Mouse (Mus musculus): ENCODE results near the gene Ahcyl2. TPM values are rescaled to one million over a fixed set of nuclear protein-coding genes. Genes with fewer than 3 reads are reported as not detected.
A peak's percentile ranks its signal among the peaks of the same experiment; 100 is the strongest.

Ahcyl2 gene
- total RNA-seq, 2 experiments from 2014 or later = 9.6 to 21.1 TPM

- ATAC-seq (replicated peaks; ENCODE audit: poor library complexity, severe bottlenecking) = no peak
Observed at GRCm38 (mm10) chr6:29896976-29897375, 129.2 kb downstream of the Ahcyl2 start.

DNA sequence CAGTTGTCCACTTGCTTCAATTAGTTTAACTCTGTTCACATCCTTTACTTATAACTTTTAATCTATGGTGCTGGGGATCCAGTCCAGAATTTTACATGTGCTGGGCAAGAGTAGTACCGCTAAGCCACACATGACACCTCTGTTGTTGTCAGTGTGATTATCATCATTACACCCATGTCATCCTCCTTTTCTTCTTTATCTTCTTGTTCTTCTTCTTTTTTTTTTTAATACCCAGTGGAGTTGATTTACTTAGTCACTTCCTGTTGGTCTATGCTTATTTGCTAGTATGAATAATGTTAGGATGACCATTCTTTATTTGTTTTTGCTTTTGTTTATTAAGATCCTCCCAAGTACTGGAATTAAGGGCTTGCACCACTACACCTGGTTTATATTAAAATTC lies 133.6 kb downstream of the Ahcyl2 start:
- ATAC-seq (replicated peaks; ENCODE audit: poor library complexity, severe bottlenecking) = no peak

GRCm38 (mm10) chr6:29902256-29902655 lies 134.4 kb downstream of the Ahcyl2 start:
- ATAC-seq (replicated peaks; ENCODE audit: poor library complexity, severe bottlenecking) = no peak

GRCm38 (mm10) chr6:29903343-29903914 lies 135.6 kb downstream of the Ahcyl2 start:
- ATAC-seq (replicated peaks; ENCODE audit: poor library complexity, severe bottlenecking) = no peak

GRCm38 (mm10) chr6:29904281-29904680 lies 136.5 kb downstream of the Ahcyl2 start:
- no peak for ATAC-seq (replicated peaks; ENCODE audit: poor library complexity, severe bottlenecking)

DNA sequence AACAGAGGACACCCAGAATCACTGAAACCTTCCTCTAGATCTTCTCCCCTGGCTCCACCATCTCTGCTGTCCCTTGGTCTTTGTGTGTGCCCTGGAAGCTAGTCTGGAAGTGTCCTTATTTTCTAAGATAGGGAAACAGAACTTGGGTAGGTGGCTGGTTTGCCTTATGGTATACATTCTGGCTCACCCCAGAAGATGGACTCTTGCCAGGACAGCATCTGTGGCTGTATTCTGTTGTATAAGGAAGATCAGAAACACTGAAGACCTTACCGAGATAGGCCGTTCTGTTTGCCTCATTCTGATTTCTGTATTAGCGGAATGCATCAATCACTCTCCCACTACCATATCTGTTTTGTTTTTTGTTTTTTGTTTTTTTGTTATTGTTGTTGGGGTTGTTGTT lies 142.8 kb downstream of the Ahcyl2 start:
- ATAC-seq (replicated peaks; ENCODE audit: poor library complexity, severe bottlenecking) = no peak

- no peak for ATAC-seq (replicated peaks; ENCODE audit: poor library complexity, severe bottlenecking)
Observed at GRCm38 (mm10) chr6:29913673-29914072, 145.9 kb downstream of the Ahcyl2 start.

GRCm38 (mm10) chr6:29914136-29914535 lies 146.3 kb downstream of the Ahcyl2 start:
- no peak for ATAC-seq (replicated peaks; ENCODE audit: poor library complexity, severe bottlenecking)

- ATAC-seq (replicated peaks; ENCODE audit: poor library complexity, severe bottlenecking) = no peak
Observed at GRCm38 (mm10) chr6:29915836-29916235, 148.0 kb downstream of the Ahcyl2 start.

GRCm38 (mm10) chr6:29916530-29917382 lies 148.9 kb downstream of the Ahcyl2 start, which contains the start of gene Strip2:
TSS of gene Strip2 (plus strand) at chr6:29917012.
- peak; percentile 96 for ATAC-seq (replicated peaks; ENCODE audit: poor library complexity, severe bottlenecking)

GRCm38 (mm10) chr6:29917383-29917720 lies 149.5 kb downstream of the Ahcyl2 start:
- ATAC-seq (replicated peaks; ENCODE audit: poor library complexity, severe bottlenecking) = peak; percentile 42

DNA sequence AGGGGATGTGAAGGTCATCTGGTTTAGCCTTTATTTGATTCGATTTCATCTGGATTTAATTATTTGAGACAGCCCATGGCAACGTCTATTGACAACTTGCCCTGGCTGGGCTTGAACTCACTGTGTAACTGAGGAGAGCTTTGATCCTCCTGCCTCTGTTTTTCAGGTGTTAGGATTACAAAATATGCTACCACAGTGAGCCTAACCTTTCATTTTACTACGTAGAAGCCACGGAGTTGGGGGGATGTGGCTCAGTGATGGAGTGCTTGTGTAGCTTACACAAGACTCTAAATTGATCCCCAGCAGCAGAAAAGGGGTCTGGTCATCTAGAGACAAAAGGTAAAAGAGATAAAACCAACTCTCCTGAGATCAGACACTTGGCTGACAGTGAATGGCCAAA lies 150.1 kb downstream of the Ahcyl2 start:
- no peak for ATAC-seq (replicated peaks; ENCODE audit: poor library complexity, severe bottlenecking)

DNA sequence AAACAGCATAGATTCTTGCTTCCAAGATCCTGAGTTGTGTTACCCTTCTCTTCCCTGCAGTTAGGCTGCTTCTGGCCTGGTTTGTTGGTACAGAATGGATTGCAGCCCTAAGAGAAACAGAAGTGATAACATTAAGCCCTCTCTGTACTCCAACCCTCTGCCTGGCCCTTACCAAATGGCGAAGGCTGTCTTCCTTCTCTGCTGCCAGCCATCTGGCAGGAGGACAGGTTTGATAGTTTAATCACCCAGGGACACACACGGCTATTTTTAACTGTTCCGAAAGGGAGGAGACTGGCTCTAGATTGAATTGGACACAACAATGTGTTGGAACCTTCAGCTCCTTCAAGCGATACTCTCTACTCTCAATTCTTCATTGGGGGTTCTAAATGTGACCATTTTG lies 155.7 kb downstream of the Ahcyl2 start:
- ATAC-seq (replicated peaks; ENCODE audit: poor library complexity, severe bottlenecking) = no peak

- peak; percentile 94 for ATAC-seq (replicated peaks; ENCODE audit: poor library complexity, severe bottlenecking)
Observed at GRCm38 (mm10) chr6:29925594-29926219, 157.9 kb downstream of the Ahcyl2 start.

- no peak for ATAC-seq (replicated peaks; ENCODE audit: poor library complexity, severe bottlenecking)
Observed at GRCm38 (mm10) chr6:29930087-29930486, 162.3 kb downstream of the Ahcyl2 start.

GRCm38 (mm10) chr6:29930665-29931064 lies 162.9 kb downstream of the Ahcyl2 start:
- ATAC-seq (replicated peaks; ENCODE audit: poor library complexity, severe bottlenecking) = no peak

GRCm38 (mm10) chr6:29931181-29931580 lies 163.4 kb downstream of the Ahcyl2 start:
- no peak for ATAC-seq (replicated peaks; ENCODE audit: poor library complexity, severe bottlenecking)

GRCm38 (mm10) chr6:29935741-29936140 lies 167.9 kb downstream of the Ahcyl2 start:
- no peak for ATAC-seq (replicated peaks; ENCODE audit: poor library complexity, severe bottlenecking)

DNA sequence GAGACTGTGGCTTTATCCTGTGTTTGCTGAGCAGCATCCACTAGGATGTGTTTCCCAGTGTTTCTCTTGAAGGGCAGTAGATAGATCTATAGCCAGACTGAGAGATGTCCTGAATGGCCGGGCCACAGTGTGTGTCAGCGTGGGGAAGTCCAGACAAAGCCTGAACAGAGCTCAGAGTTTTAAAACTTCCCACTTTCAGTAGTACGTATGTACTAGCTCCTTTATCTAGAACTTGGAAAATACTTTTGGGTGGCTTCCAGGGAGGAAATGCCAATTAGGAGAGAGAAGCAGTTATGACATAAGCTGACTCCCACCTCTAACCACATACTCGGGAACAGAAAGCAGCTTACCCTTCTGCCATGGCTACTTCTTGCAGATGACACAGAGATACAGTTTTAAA lies 172.6 kb downstream of the Ahcyl2 start:
- ATAC-seq (replicated peaks; ENCODE audit: poor library complexity, severe bottlenecking) = peak; percentile 27; the same call in 1 of the 2 replicates

DNA sequence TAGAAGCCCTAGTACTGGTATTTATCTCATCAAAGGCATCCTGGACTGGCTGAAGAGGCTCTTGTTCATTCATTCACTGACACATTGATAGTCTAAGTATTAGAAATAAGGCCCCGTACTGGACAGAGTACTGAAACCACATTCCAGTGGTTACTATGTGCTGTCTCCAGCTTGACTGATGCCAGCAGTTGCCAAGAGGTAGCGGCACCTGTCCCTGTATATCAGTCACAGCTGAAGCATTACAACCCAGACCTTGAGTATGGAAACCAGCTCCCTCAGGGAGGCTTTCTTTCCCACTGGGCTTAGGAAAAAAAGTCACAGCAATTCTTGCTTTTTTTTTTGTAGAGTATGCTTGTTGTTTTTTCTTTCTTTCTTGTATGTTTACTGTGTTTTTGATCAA lies 173.2 kb downstream of the Ahcyl2 start:
- ATAC-seq (replicated peaks; ENCODE audit: poor library complexity, severe bottlenecking) = no peak

GRCm38 (mm10) chr6:29944465-29944864 lies 176.7 kb downstream of the Ahcyl2 start:
- ATAC-seq (replicated peaks; ENCODE audit: poor library complexity, severe bottlenecking) = no peak

All from granulocyte monocyte progenitor cell, adult 5-6 weeks (primary cell).